Comparison of ENCODE assay signal across 9 mouse cellular contexts in the genomic region with DNA sequence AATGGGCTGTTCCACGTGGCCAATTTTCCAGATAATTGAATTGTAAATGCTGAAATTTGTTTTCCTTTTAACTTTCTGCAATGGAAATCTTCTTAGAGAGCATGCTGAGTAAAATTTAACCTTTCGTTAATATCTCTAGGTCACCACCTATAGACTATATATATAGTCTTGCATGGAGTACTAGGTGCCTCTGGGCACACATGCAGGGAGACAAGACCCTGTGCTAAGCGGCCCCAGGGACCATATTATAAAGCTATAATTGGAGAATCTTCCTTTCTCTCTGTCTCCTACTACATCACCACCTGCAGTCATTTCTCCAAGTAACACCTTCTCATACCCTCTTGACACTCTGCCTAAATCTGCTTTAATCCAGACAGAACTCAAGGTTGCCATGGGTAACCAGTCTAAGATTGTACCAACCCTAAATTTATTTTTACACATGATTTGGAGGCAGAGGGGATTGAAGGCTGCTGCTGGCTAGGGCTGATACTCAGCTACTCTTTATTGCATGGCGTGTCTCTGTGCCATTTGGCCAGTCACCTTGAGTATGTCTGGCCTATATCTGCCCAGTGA.
"Had no signal": no experiment of that assay in that cellular context is flagged by ENCODE, and none has a peak within 500 bp of the region (broad histone marks: within the 10 kb centered on the region; RNA-seq: fewer than 3 reads in every experiment).

No protein-coding gene starts in this region.

- H3K9ac ChIP-seq: liver, embryonic 15.5 days; liver, postnatal 0 days; lung, embryonic 15.5 days; midbrain, embryonic 12.5 days; neural tube, embryonic 12.5 days; stomach, embryonic 15.5 days had no signal

- H3K4me2 ChIP-seq: liver, embryonic 15.5 days; lung, embryonic 15.5 days; midbrain, embryonic 12.5 days; neural tube, embryonic 12.5 days; stomach, embryonic 15.5 days had no signal

- H3K9me3 ChIP-seq: liver, embryonic 15.5 days; lung, embryonic 15.5 days; megakaryocyte, embryonic 14.5 days; midbrain, embryonic 12.5 days; neural tube, embryonic 12.5 days; stomach, embryonic 15.5 days had no signal

- H3K36me3 ChIP-seq: liver, embryonic 15.5 days; lung, embryonic 15.5 days; midbrain, embryonic 12.5 days; neural tube, embryonic 12.5 days; stomach, embryonic 15.5 days had no signal

- H3K4me1 ChIP-seq: liver, embryonic 15.5 days; lung, embryonic 15.5 days; midbrain, embryonic 12.5 days; neural tube, embryonic 12.5 days; stomach, embryonic 15.5 days had no signal

- H3K4me3 ChIP-seq: liver, embryonic 15.5 days; lung, embryonic 15.5 days; megakaryocyte, embryonic 14.5 days; midbrain, embryonic 12.5 days; neural tube, embryonic 12.5 days; stomach, embryonic 15.5 days had no signal

- H3K27me3 ChIP-seq: liver, embryonic 15.5 days; lung, embryonic 15.5 days; midbrain, embryonic 12.5 days; neural tube, embryonic 12.5 days; stomach, embryonic 15.5 days had no signal

- H3K27ac ChIP-seq: liver, embryonic 15.5 days; lung, embryonic 15.5 days; macrophage; midbrain, embryonic 12.5 days; neural tube, embryonic 12.5 days; stomach, embryonic 15.5 days; stomach, postnatal 0 days had no signal
